12 mouse cellular contexts compared by ENCODE assay signal in the genomic region with DNA sequence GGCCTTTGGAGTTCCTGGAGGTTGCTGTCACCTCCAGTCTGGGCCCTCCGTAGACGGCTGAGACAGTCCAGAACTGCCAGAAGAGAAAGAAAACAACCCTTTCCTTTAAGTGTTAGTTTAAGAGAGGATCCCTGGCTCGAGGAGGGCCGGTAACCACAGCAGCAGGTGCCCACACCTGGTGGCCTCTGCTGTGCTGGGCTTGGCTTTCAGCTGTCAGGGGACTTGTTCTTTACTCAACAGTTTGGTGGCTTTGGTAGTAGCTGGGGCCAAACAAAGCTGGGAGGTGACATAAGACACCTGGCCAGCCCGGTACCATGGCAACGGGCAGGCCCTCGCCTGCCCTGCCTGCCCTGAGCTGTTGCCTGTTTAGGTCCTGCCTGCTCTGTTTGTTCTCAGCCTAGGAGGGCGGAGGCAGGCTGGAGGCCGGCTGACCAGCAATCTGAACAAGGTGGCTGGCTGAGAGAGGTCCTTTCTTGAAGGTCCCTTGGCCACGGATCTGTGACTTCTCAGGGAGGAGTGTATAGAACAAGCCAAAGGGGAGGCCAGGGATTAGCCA.
A peak's percentile ranks its signal among the peaks of the same experiment; 100 is the strongest.
DNase-seq lines count a peak whose midpoint lies in the region; ATAC-seq and TF ChIP-seq lines count a peak whose summit lies in the region.
"Had no signal": no experiment of that assay in that cellular context is flagged by ENCODE, and none has a peak within 500 bp of the region (broad histone marks: within the 10 kb centered on the region; RNA-seq: fewer than 3 reads in every experiment).

No protein-coding gene starts in this region.

- peak; percentile 57 for ATAC-seq in kidney, postnatal 0 days (replicated peaks; ENCODE audit: low FRiP score, low read depth)
- no peak for ATAC-seq in lung, embryonic 15.5 days (ENCODE audit: borderline replicate concordance, extremely low read depth, low FRiP score, low TSS enrichment)
- ATAC-seq: forebrain, embryonic 13.5 days had no signal

- peaks cover 4% of the 10 kb centered on the region; the same call in 1 of the 2 replicates for H3K27me3 ChIP-seq in kidney, postnatal 0 days (ENCODE audit: insufficient read depth, low read length)
- H3K27me3 ChIP-seq in lung, embryonic 15.5 days: peaks cover 45% of the 10 kb centered on the region

- no peak for TF ChIP-seq CTCF in kidney, postnatal 0 days (IDR thresholded peaks at IDR 0.05; ENCODE audit: low read depth)

- WGBS in kidney, postnatal 0 days: 32% methylated on average over 10 of the region's 10 CpGs
- WGBS in lung, embryonic 15.5 days: 32% methylated on average over 10 of the region's 10 CpGs

- H3K9me3 ChIP-seq in kidney, postnatal 0 days (replicated peaks; ENCODE audit: low read length): no peaks in the 10 kb centered on the region
- H3K9me3 ChIP-seq in lung, embryonic 15.5 days: no peaks in the 10 kb centered on the region
- H3K9me3 ChIP-seq: forebrain, embryonic 13.5 days; hindbrain, embryonic 12.5 days had no signal

- H3K36me3 ChIP-seq in kidney, postnatal 0 days (ENCODE audit: insufficient read depth, low read length): no peaks in the 10 kb centered on the region
- no peaks in the 10 kb centered on the region for H3K36me3 ChIP-seq in lung, embryonic 15.5 days
- H3K36me3 ChIP-seq: hindbrain, embryonic 12.5 days had no signal

- H3K9ac ChIP-seq in kidney, postnatal 0 days (ENCODE audit: low read depth, low read length): no peak overlapping the region
- H3K9ac ChIP-seq in lung, embryonic 15.5 days: no peak overlapping the region
- H3K9ac ChIP-seq: forebrain, embryonic 13.5 days; hindbrain, embryonic 12.5 days had no signal

- H3K27ac ChIP-seq in kidney, postnatal 0 days: peak overlapping the region; percentile 47
- H3K27ac ChIP-seq in lung, embryonic 15.5 days: peak overlapping the region; percentile 51
- H3K27ac ChIP-seq: forebrain, embryonic 13.5 days; hindbrain, embryonic 12.5 days had no signal

- H3K4me2 ChIP-seq in kidney, postnatal 0 days (ENCODE audit: low read length): no peak overlapping the region
- H3K4me2 ChIP-seq in lung, embryonic 15.5 days: no peak overlapping the region
- H3K4me2 ChIP-seq: forebrain, embryonic 13.5 days; hindbrain, embryonic 12.5 days had no signal

- no peak overlapping the region for H3K4me3 ChIP-seq in kidney, postnatal 0 days (replicated peaks; ENCODE audit: low read depth, low read length)
- H3K4me3 ChIP-seq in lung, embryonic 15.5 days: no peak overlapping the region
- H3K4me3 ChIP-seq: forebrain, embryonic 13.5 days; hindbrain, embryonic 12.5 days had no signal

- peaks cover 19% of the 10 kb centered on the region; the same call in 1 of the 2 replicates for H3K4me1 ChIP-seq in kidney, postnatal 0 days (replicated peaks; ENCODE audit: insufficient read depth, low read length)
- peaks cover 50% of the 10 kb centered on the region for H3K4me1 ChIP-seq in lung, embryonic 15.5 days

- peak; percentile 6 for DNase-seq in retina, embryonic 14.5 days (ENCODE audit: low spot score)
- DNase-seq in retina, postnatal 1 day: no peak
- DNase-seq in kidney, postnatal 0 days (ENCODE audit: low spot score): peak; percentile 60
- DNase-seq in right cerebral cortex, postnatal 14 days: no peak
- no peak for DNase-seq in spleen, adult 18-20 months
- DNase-seq in heart, adult 18-20 months: no peak
- no peak for DNase-seq in spleen, postnatal 14 days (ENCODE audit: low spot score in 2 of 2)
- DNase-seq: adrenal gland, adult 2 months; cerebellum, adult 9-11 months had no signal

Comparison
In these comparisons a context has a peak if more than half of its experiments do, and no peak if none do; other contexts are left out.
1. DNase-seq: peak in retina, embryonic 14.5 days (single experiment) and kidney, postnatal 0 days (single experiment); none in retina, postnatal 1 day (single experiment), right cerebral cortex, postnatal 14 days (single experiment), spleen, adult 18-20 months (0 of 2), heart, adult 18-20 months (0 of 2) and spleen, postnatal 14 days (0 of 2).